Mouse (Mus musculus) heart, postnatal 0 days (tissue): Measurements from ENCODE around the gene Ddx6.

Experiments
- CTCF ChIP-seq: IDR thresholded peaks from 2 replicates; pipeline ENCODE4 v1.5.1; 2016; ENCODE audit warnings: antibody characterized with exemption, control low read depth, low read depth
- EP300 ChIP-seq: IDR thresholded peaks from 2 replicates; pipeline ENCODE4 v1.6.1; 2016; ENCODE audit warnings: antibody characterized with exemption, low read depth

GRCm38 (mm10) chr9:44606646-44607045 is 2.0 kb downstream of the Ddx6 start:
- TF ChIP-seq CTCF = no peak
- TF ChIP-seq EP300 = no peak
